Mouse (Mus musculus) MEL (cell line): ENCODE results near the gene Atp6v1g1. TPM values are rescaled to one million over a fixed set of nuclear protein-coding genes. Genes with fewer than 3 reads are reported as not detected.
A peak's percentile ranks its signal among the peaks of the same experiment; 100 is the strongest.

Source experiments
- DNase-seq: peaks from one replicate; pipeline ENCODE4 v3.0.0; 2011; ENCODE audit warnings: low read depth, low spot score
- H3K27ac ChIP-seq: 2 replicates; pipeline ENCODE4 v1.5.1; 2012; ENCODE audit warnings: low read depth, mild to moderate bottlenecking, control low read depth, low read length, moderate library complexity; ENCODE audit not compliant: control insufficient read depth
- H3K27me3 ChIP-seq, 2 experiments: fragments of 150-350 bp in 1 of 2; sonication (generic) in 1 of 2; 2 replicates each; pipeline ENCODE4 v1.6.1; 2012; ENCODE audit warnings: low read length in 2 of 2, mild to moderate bottlenecking in 2 of 2, improper control_type of control experiment in 1 of 2, moderate library complexity in 1 of 2; ENCODE audit not compliant: insufficient read depth in 2 of 2, control insufficient read depth in 1 of 2
- H3K36me3 ChIP-seq, 2 experiments: 2 replicates each; pipeline ENCODE4 v1.6.1; 2012 to 2014; ENCODE audit warnings: low read length in 2 of 2, improper control_type of control experiment in 1 of 2, inconsistent platforms in 1 of 2, mild to moderate bottlenecking in 1 of 2; ENCODE audit not compliant: insufficient read depth in 2 of 2, control insufficient read depth in 1 of 2
- H3K4me1 ChIP-seq, 2 experiments: fragments of 150-350 bp in 1 of 2; sonication (generic) in 1 of 2; 2 replicates each; pipeline ENCODE4 v1.6.1; 2012; ENCODE audit warnings: low read length in 2 of 2, improper control_type of control experiment in 1 of 2, mild to moderate bottlenecking in 1 of 2; ENCODE audit not compliant: insufficient read depth in 2 of 2, control insufficient read depth in 1 of 2
- H3K4me3 ChIP-seq, 2 experiments: fragments of 150-350 bp in 1 of 2; sonication (generic) in 1 of 2; 2 replicates each; pipeline ENCODE4 v1.5.1; 2012; ENCODE audit warnings: low read depth in 2 of 2, low read length in 2 of 2, mild to moderate bottlenecking in 2 of 2, moderate library complexity in 2 of 2, control low read depth in 1 of 2, improper control_type of control experiment in 1 of 2; ENCODE audit not compliant: control insufficient read depth in 1 of 2, insufficient read depth in 1 of 2
- H3K79me2 ChIP-seq: 2 replicates; pipeline ENCODE4 v1.6.1; 2012; ENCODE audit warnings: mild to moderate bottlenecking, low read length, moderate library complexity; ENCODE audit not compliant: control insufficient read depth, poor library complexity, insufficient read depth
- H3K9ac ChIP-seq: 2 replicates; pipeline ENCODE4 v1.6.1; 2012; ENCODE audit warnings: low read depth, mild to moderate bottlenecking, control low read depth, low read length, moderate library complexity; ENCODE audit not compliant: control insufficient read depth, poor library complexity, severe bottlenecking
- H3K9me3 ChIP-seq: fragments of 150-350 bp; sonication (generic); replicated peaks from 2 replicates; pipeline ENCODE4 v1.6.1; 2012; ENCODE audit warnings: mild to moderate bottlenecking, low read length, improper control_type of control experiment, moderate library complexity; ENCODE audit not compliant: insufficient read depth
- BHLHE40 ChIP-seq: IDR thresholded peaks from 2 replicates; pipeline ENCODE4 v1.6.1; 2012; ENCODE audit warnings: low read depth, mild to moderate bottlenecking, inconsistent platforms, low read length, improper control_type of control experiment, borderline replicate concordance
- CHD1 ChIP-seq: IDR thresholded peaks from 2 replicates; pipeline ENCODE4 v1.6.1; 2012; ENCODE audit warnings: low read depth, mild to moderate bottlenecking, inconsistent platforms, low read length, improper control_type of control experiment
- CHD2 ChIP-seq: IDR thresholded peaks from 2 replicates; pipeline ENCODE4 v1.6.1; 2011; ENCODE audit warnings: low read length, improper control_type of control experiment
- CTCF ChIP-seq, 3 experiments: IDR thresholded peaks in 2 of 3; conservative IDR thresholded peaks in 1 of 3; 2 replicates each; pipeline ENCODE4 v1.5.1; 2011 to 2012; ENCODE audit warnings: low read length in 3 of 3, low read depth in 2 of 3, mild to moderate bottlenecking in 2 of 3, improper control_type of control experiment in 1 of 3, inconsistent platforms in 1 of 3, mixed read lengths in 1 of 3, moderate library complexity in 1 of 3; ENCODE audit not compliant: control insufficient read depth in 1 of 3, insufficient read depth in 1 of 3, poor library complexity in 1 of 3, severe bottlenecking in 1 of 3
- ELF1 ChIP-seq: IDR thresholded peaks from 2 replicates; pipeline ENCODE4 v1.6.1; 2014; ENCODE audit warnings: low read depth, mild to moderate bottlenecking, inconsistent platforms, low read length, improper control_type of control experiment, moderate library complexity
- ETS1 ChIP-seq: IDR thresholded peaks from 2 replicates; pipeline ENCODE4 v1.6.1; 2012; ENCODE audit warnings: low read depth, mild to moderate bottlenecking, inconsistent platforms, low read length, improper control_type of control experiment, moderate library complexity
- GATA1 ChIP-seq: IDR thresholded peaks from 2 replicates; pipeline ENCODE4 v1.6.1; 2011; ENCODE audit warnings: low read depth, low read length, improper control_type of control experiment
- HCFC1 ChIP-seq: IDR thresholded peaks from 2 replicates; pipeline ENCODE4 v1.6.1; 2012; ENCODE audit warnings: low read depth, mild to moderate bottlenecking, inconsistent platforms, low read length, improper control_type of control experiment, moderate library complexity
- KAT2A ChIP-seq: conservative IDR thresholded peaks from 2 replicates; pipeline ENCODE4 v1.6.1; 2012; ENCODE audit warnings: low read depth, low read length, improper control_type of control experiment, inconsistent platforms
- MYB ChIP-seq: IDR thresholded peaks from 2 replicates; pipeline ENCODE4 v1.6.1; 2011; ENCODE audit warnings: mild to moderate bottlenecking, low read depth, low read length, improper control_type of control experiment
- NELFE ChIP-seq: IDR thresholded peaks from 2 replicates; pipeline ENCODE4 v1.6.1; 2011; ENCODE audit warnings: low read depth, low read length, improper control_type of control experiment
- NRF1 ChIP-seq: IDR thresholded peaks from 2 replicates; pipeline ENCODE4 v1.6.1; 2014; ENCODE audit warnings: low read depth, mild to moderate bottlenecking, inconsistent platforms, low read length, improper control_type of control experiment, moderate library complexity; ENCODE audit not compliant: poor library complexity, insufficient read depth, severe bottlenecking
- POLR2A ChIP-seq, 2 experiments: IDR thresholded peaks; 2 replicates each; pipeline ENCODE4 v1.6.1; 2011 to 2012; ENCODE audit warnings: low read length in 2 of 2, mild to moderate bottlenecking in 2 of 2, control low read depth in 1 of 2, improper control_type of control experiment in 1 of 2, low read depth in 1 of 2, moderate library complexity in 1 of 2; ENCODE audit not compliant: control insufficient read depth in 1 of 2, insufficient read depth in 1 of 2, poor library complexity in 1 of 2
- RAD21 ChIP-seq: IDR thresholded peaks from 2 replicates; pipeline ENCODE4 v1.6.1; 2011; ENCODE audit warnings: mild to moderate bottlenecking, low read depth, low read length, improper control_type of control experiment
- RCOR1 ChIP-seq: IDR thresholded peaks from 2 replicates; pipeline ENCODE4 v1.6.1; 2012; ENCODE audit warnings: low read depth, mild to moderate bottlenecking, inconsistent platforms, low read length, improper control_type of control experiment
- SIN3A ChIP-seq: IDR thresholded peaks from 2 replicates; pipeline ENCODE4 v1.6.1; 2012; ENCODE audit warnings: low read length, improper control_type of control experiment, inconsistent platforms
- SMC3 ChIP-seq: IDR thresholded peaks from 2 replicates; pipeline ENCODE4 v1.6.1; 2011; ENCODE audit warnings: low read depth, low read length, improper control_type of control experiment
- USF1 ChIP-seq: IDR thresholded peaks from 2 replicates; pipeline ENCODE4 v1.6.1; 2014; ENCODE audit warnings: low read depth, mild to moderate bottlenecking, inconsistent platforms, low read length, improper control_type of control experiment, moderate library complexity
- USF2 ChIP-seq, 2 experiments: IDR thresholded peaks; 2 replicates each; pipeline ENCODE4 v1.6.1; 2011 to 2012; ENCODE audit warnings: improper control_type of control experiment in 2 of 2, low read length in 2 of 2, borderline replicate concordance in 1 of 2, inconsistent platforms in 1 of 2, low read depth in 1 of 2, mild to moderate bottlenecking in 1 of 2; ENCODE audit not compliant: insufficient read depth in 1 of 2
- ZC3H11A ChIP-seq: IDR thresholded peaks from 2 replicates; pipeline ENCODE4 v1.6.1; 2012; ENCODE audit warnings: low read depth, mild to moderate bottlenecking, inconsistent platforms, low read length, improper control_type of control experiment
- ZMIZ1 ChIP-seq: IDR thresholded peaks from 2 replicates; pipeline ENCODE4 v1.6.1; 2012; ENCODE audit warnings: low read depth, mild to moderate bottlenecking, inconsistent platforms, low read length, improper control_type of control experiment, moderate library complexity
- polyA plus RNA-seq, 2 experiments: library from polyadenylated mRNA; stranded (reverse) in 1 of 2; unstranded in 1 of 2; fragments of >175 nt in 1 of 2; fragments of >200 nt in 1 of 2; gene quantifications; 2 replicates each; pipeline versions ENCODE4 v1.2.1 to v1.2.4; 2012; ENCODE audit warnings: low replicate concordance in 2 of 2, low read depth in 1 of 2; ENCODE audit not compliant: insufficient read length in 2 of 2, insufficient read depth in 1 of 2, missing spikeins in 1 of 2
- total RNA-seq: library from RNA; depleted of rRNA; stranded (reverse); fragments of 300-350 nt; gene quantifications from 2 replicates; pipeline ENCODE4 v1.2.3, GENCODE M21; 2012

Atp6v1g1 gene
- total and polyA plus RNA-seq, 3 experiments = 122 to 164 TPM; not detected in 1

DNA sequence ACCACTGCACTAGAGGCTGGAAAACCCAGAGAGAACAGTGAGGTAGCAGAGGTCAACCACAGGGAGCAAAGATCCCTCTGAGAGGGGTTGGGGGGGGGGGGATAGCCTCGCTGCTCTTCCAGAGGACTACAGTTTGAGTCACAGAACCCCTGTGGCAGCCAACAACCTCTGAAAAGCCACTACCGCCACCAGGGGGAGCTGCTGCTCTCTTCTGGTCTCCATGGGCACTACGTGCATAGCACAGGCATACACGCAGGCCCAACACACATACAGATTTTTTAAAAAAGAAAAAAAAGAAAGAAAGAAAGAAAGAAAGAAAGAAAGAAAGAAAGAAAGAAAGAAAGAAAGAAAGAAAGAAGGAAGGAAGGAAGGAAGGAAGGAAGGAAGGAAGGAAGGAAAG lies 36.3 kb upstream of the Atp6v1g1 start:
- H3K27ac ChIP-seq = no peak overlapping the region
- H3K79me2 ChIP-seq = no peaks in the 10 kb centered on the region
- peak; percentile 45 for DNase-seq
- H3K36me3 ChIP-seq = no peaks in the 10 kb centered on the region
- TF ChIP-seq USF2 (IDR thresholded peaks at IDR 0.05; ENCODE audit: borderline replicate concordance in 1 of 2, insufficient read depth in 1 of 2, low read depth in 1 of 2, low read length in 2 of 2) (no peak), ZMIZ1 (no peak), ELF1 (no peak), BHLHE40 (no peak), RAD21 (peak; percentile 51), POLR2A (IDR thresholded peaks at IDR 0.05; ENCODE audit: control insufficient read depth in 1 of 2, insufficient read depth in 1 of 2, low read depth in 1 of 2, low read length in 2 of 2, poor library complexity in 1 of 2) (no peak), RCOR1 (no peak), HCFC1 (no peak), SIN3A (no peak), GATA1 (no peak), ZC3H11A (0 out of 2 replicates have a peak, but pooled peaks have one; percentile 31), CHD1 (no peak), CTCF (IDR thresholded peaks at IDR 0.05 in 2 of 3, conservative IDR thresholded peaks at IDR 0.05 in 1 of 3; ENCODE audit: control insufficient read depth in 1 of 3, insufficient read depth in 1 of 3, low read depth in 2 of 3, low read length in 3 of 3, poor library complexity in 1 of 3, severe bottlenecking in 1 of 3) (peak in 2 of 3 experiments; percentile 42 to 68; a peak in 5 of 6 replicates), SMC3 (peak; percentile 61)
- H3K4me3 ChIP-seq = no peak overlapping the region
- H3K9ac ChIP-seq = no peak overlapping the region
- no peaks in the 10 kb centered on the region for H3K9me3 ChIP-seq
- H3K27me3 ChIP-seq = no peaks in the 10 kb centered on the region
- no peaks in the 10 kb centered on the region for H3K4me1 ChIP-seq

DNA sequence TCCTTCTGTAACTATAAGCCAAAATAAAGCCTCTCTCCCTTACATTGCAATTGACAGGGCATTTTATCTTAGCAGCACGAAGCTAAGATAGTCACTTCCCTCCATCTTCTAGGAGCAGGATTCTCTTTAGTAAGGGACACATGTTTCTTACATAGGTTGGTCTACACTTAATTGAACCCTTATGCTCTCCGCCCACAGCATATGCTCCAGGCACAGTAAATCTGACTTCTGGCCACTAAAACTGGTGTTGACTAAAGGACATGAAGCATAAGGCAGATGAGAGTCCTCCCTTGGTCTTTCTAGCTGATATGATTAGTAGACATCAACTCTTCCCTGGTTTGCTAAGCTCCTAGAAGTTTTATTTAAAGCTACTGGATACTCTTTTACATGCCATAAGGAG lies 31.7 kb upstream of the Atp6v1g1 start:
- Histone ChIP-seq H3K27me3 (no peaks in the 10 kb centered on the region), H3K27ac (no peak overlapping the region), H3K36me3 (no peaks in the 10 kb centered on the region), H3K4me1 (no peaks in the 10 kb centered on the region), H3K79me2 (no peaks in the 10 kb centered on the region), H3K4me3 (no peak overlapping the region), H3K9ac (no peak overlapping the region), H3K9me3 (no peaks in the 10 kb centered on the region)
- no peak for DNase-seq
- TF ChIP-seq ETS1 (no peak), USF1 (no peak), BHLHE40 (no peak), NELFE (no peak), KAT2A (no peak), CHD2 (no peak), NRF1 (no peak), MYB (no peak)
